Mouse (Mus musculus): Measurements from ENCODE around the gene Hoxb13. TPM values are rescaled to one million over a fixed set of nuclear protein-coding genes. Genes with fewer than 3 reads are reported as not detected.

The Hoxb13 gene
- polyA plus RNA-seq, 1 experiment from 2014 or later, result not detected

DNA sequence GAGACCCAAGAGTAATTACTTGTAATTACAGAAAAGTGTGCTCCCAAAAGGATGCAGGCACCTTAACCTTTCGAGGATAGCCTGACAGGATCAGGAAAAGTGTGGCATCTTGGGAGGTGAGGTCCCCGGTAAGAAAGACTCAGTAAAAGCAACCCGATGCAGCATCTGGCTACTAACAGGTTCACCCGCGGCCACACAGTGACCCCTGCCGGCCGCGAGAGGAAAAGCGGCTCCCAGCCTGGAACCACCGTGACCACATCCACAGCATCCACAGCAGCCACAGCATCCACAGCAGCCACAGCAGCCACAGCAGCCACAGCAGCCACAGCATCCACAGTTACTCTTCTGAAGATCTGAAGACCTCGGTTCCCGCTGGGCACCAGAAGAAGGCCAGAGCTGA is 40.8 kb downstream of the Hoxb13 start:
- no peak for ATAC-seq
- whole genome bisulfite sequencing, result 2% methylated on average over 12 of the region's 12 CpGs

DNA sequence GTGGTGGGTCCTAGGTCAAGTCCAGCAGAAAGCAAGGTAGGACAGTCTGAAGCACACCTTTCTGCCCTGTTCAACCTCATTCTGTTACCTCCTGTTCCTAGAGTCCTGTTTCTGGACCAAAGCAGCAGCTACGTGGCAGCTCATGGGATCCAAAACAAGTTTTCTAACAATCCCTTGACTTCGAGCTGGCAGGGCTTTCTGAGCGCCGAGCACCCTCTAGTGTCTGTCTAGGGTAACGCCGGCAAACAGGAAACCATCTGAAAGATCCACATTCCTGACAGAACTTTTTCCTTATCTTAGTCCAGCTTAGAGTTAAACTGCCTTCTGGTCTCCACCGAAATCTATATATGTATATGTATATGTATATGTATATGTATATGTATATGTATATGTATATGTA is 46.1 kb downstream of the Hoxb13 start:
- Histone ChIP-seq H3K36me3 (ENCODE audit: insufficient read depth, low read length) (no peaks in the 10 kb centered on the region), H3K27ac (ENCODE audit: low read length) (no peak overlapping the region), H3K9ac (replicated peaks; ENCODE audit: low read depth) (no peak overlapping the region), H3K4me1 (ENCODE audit: insufficient read depth, low read depth, low read length) (no peaks in the 10 kb centered on the region), H3K9me3 (ENCODE audit: low read length) (no peaks in the 10 kb centered on the region), H3K27me3 (replicated peaks; ENCODE audit: insufficient read depth, low read length) (peaks cover 2% of the 10 kb centered on the region; the same call in 1 of the 2 replicates), H3K4me2 (replicated peaks; ENCODE audit: low read depth, low read length) (no peak overlapping the region), H3K4me3 (ENCODE audit: low read depth, low read length) (no peak overlapping the region)
- DNase-seq (ENCODE audit: low spot score) (peak; percentile 70), ATAC-seq (no peak)
- TF ChIP-seq CTCF (IDR thresholded peaks at IDR 0.05) (peak; percentile 81), EP300 (IDR thresholded peaks at IDR 0.05) (no peak)
- WGBS, result 1% methylated on average over 7 of the region's 7 CpGs

More for the DNA sequence above, 40.8 kb downstream of the Hoxb13 start:
- H3K27ac ChIP-seq (ENCODE audit: low read length), result no peak overlapping the region
- H3K4me1 ChIP-seq (ENCODE audit: insufficient read depth, low read depth, low read length), result no peaks in the 10 kb centered on the region
- H3K36me3 ChIP-seq (ENCODE audit: insufficient read depth, low read length), result no peaks in the 10 kb centered on the region
- H3K9ac ChIP-seq (replicated peaks; ENCODE audit: low read depth), result no peak overlapping the region
- H3K9me3 ChIP-seq (ENCODE audit: low read length), result no peaks in the 10 kb centered on the region
- TF ChIP-seq CTCF (IDR thresholded peaks at IDR 0.05) (peak; percentile 87), EP300 (IDR thresholded peaks at IDR 0.05) (no peak)
- H3K27me3 ChIP-seq (replicated peaks; ENCODE audit: insufficient read depth, low read length), result peaks cover 4% of the 10 kb centered on the region
- no peak overlapping the region for H3K4me3 ChIP-seq (ENCODE audit: low read depth, low read length)
- peak; percentile 57 for DNase-seq (ENCODE audit: low spot score)
- H3K4me2 ChIP-seq (replicated peaks; ENCODE audit: low read depth, low read length), result no peak overlapping the region

Other genes with a start within 250 kb of the Hoxb13 start
- gene Igf2bp1, start 188.4 kb upstream of the Hoxb13 start, polyA plus RNA-seq (2015; fragmentation: Nextera tagmentation; extraction: Ambion mirVana), result 4.3 and 6.1 TPM in 2 replicates
- not detected in 2 replicates for gene Gip, start 169.8 kb upstream of the Hoxb13 start, polyA plus RNA-seq (2015; fragmentation: Nextera tagmentation; extraction: Ambion mirVana)
- 72.9 and 77.9 TPM in 2 replicates for gene Snf8, start 159.4 kb upstream of the Hoxb13 start, polyA plus RNA-seq (2015; fragmentation: Nextera tagmentation; extraction: Ambion mirVana)
- 29.6 and 31.6 TPM in 2 replicates for gene Ube2z, start 128.9 kb upstream of the Hoxb13 start, polyA plus RNA-seq (2015; fragmentation: Nextera tagmentation; extraction: Ambion mirVana)
- gene Atp5g1, start 118.6 kb upstream of the Hoxb13 start, polyA plus RNA-seq (2015; fragmentation: Nextera tagmentation; extraction: Ambion mirVana), result 324 and 382 TPM in 2 replicates
- 0.74 and 0.98 TPM in 2 replicates for gene Calcoco2, start 82.4 kb upstream of the Hoxb13 start, polyA plus RNA-seq (2015; fragmentation: Nextera tagmentation; extraction: Ambion mirVana)
- 0.99 and 1.3 TPM in 2 replicates for gene Ttll6, start 60.5 kb upstream of the Hoxb13 start, polyA plus RNA-seq (2015; fragmentation: Nextera tagmentation; extraction: Ambion mirVana)
- gene Hoxb9, start 77.1 kb downstream of the Hoxb13 start, polyA plus RNA-seq (2015; fragmentation: Nextera tagmentation; extraction: Ambion mirVana), result not detected in 2 replicates
- gene Hoxb8, start 87.6 kb downstream of the Hoxb13 start, polyA plus RNA-seq (2015; fragmentation: Nextera tagmentation; extraction: Ambion mirVana), result 0.23 and 0.35 TPM in 2 replicates
- 1.3 and 1.9 TPM in 2 replicates for gene Hoxb7, start 92.3 kb downstream of the Hoxb13 start, polyA plus RNA-seq (2015; fragmentation: Nextera tagmentation; extraction: Ambion mirVana)
- 7.3 and 7.4 TPM in 2 replicates for gene Hoxb6, start 98.2 kb downstream of the Hoxb13 start, polyA plus RNA-seq (2015; fragmentation: Nextera tagmentation; extraction: Ambion mirVana)
- gene Hoxb5, start 109.0 kb downstream of the Hoxb13 start, polyA plus RNA-seq (2015; fragmentation: Nextera tagmentation; extraction: Ambion mirVana), result 16.8 and 17.3 TPM in 2 replicates
- gene Hoxb4, start 124.0 kb downstream of the Hoxb13 start, polyA plus RNA-seq (2015; fragmentation: Nextera tagmentation; extraction: Ambion mirVana), result 2.6 and 3.0 TPM in 2 replicates
- 1.5 and 2.2 TPM in 2 replicates for gene Hoxb3, start 129.0 kb downstream of the Hoxb13 start, polyA plus RNA-seq (2015; fragmentation: Nextera tagmentation; extraction: Ambion mirVana)
- gene Hoxb2, start 156.2 kb downstream of the Hoxb13 start, polyA plus RNA-seq (2015; fragmentation: Nextera tagmentation; extraction: Ambion mirVana), result 16.5 and 16.9 TPM in 2 replicates
- gene Hoxb1, start 171.4 kb downstream of the Hoxb13 start, polyA plus RNA-seq (2015; fragmentation: Nextera tagmentation; extraction: Ambion mirVana), result not detected in 2 replicates

Measured in lung, postnatal 0 days (tissue).